ENCODE assay signal across 19 mouse cellular contexts in genomic region chr16:65093552-65093951, GRCm38 (mm10). TPM values are rescaled to one million over a fixed set of nuclear protein-coding genes. Genes with fewer than 3 reads are reported as not detected.
"Had no signal": no experiment of that assay in that cellular context is flagged by ENCODE, and none has a peak within 500 bp of the region (broad histone marks: within the 10 kb centered on the region; RNA-seq: fewer than 3 reads in every experiment).

No protein-coding gene starts in this region.

- H3K4me2 ChIP-seq: intestine, embryonic 15.5 days; limb, embryonic 15.5 days; liver, embryonic 13.5 days; midbrain, embryonic 12.5 days; stomach, embryonic 15.5 days had no signal

- H3K9me3 ChIP-seq: intestine, embryonic 15.5 days; limb, embryonic 15.5 days; liver, embryonic 13.5 days; midbrain, embryonic 12.5 days; stomach, embryonic 15.5 days had no signal

- H3K36me3 ChIP-seq: intestine, embryonic 15.5 days; limb, embryonic 15.5 days; liver, embryonic 13.5 days; midbrain, embryonic 12.5 days; stomach, embryonic 15.5 days had no signal

- DNase-seq: kidney, adult 2 months; kidney, postnatal 14 days; layer of hippocampus, postnatal 36 days; liver, embryonic 13.5 days; lung, adult 2 months; lung, postnatal 10 days; lung, postnatal 4 days; retina, postnatal 1 day; right cerebral cortex, postnatal 4 days; spleen, adult 18-20 months; thymus, postnatal 36 days had no signal

- H3K9ac ChIP-seq: intestine, embryonic 15.5 days; limb, embryonic 15.5 days; liver, embryonic 13.5 days; midbrain, embryonic 12.5 days; stomach, embryonic 15.5 days had no signal

- H3K27ac ChIP-seq: intestine, embryonic 15.5 days; limb, embryonic 15.5 days; liver, embryonic 13.5 days; midbrain, embryonic 12.5 days; stomach, embryonic 15.5 days had no signal

- H3K27me3 ChIP-seq: intestine, embryonic 15.5 days; limb, embryonic 15.5 days; liver, embryonic 13.5 days; midbrain, embryonic 12.5 days; stomach, embryonic 15.5 days had no signal

- H3K4me3 ChIP-seq: intestine, embryonic 15.5 days; limb, embryonic 15.5 days; liver, embryonic 13.5 days; midbrain, embryonic 12.5 days; myocyte; stomach, embryonic 15.5 days had no signal

- H3K4me1 ChIP-seq: intestine, embryonic 15.5 days; limb, embryonic 15.5 days; liver, embryonic 13.5 days; midbrain, embryonic 12.5 days; stomach, embryonic 15.5 days had no signal

- ATAC-seq: intestine, embryonic 15.5 days had no signal

RNA-seq across cellular contexts. Expression of gene Htr1f, which starts 12.1 kb away (rescaled TPM):
- polyA plus RNA-seq: intestine, embryonic 15.5 days; kidney, adult 2 months; limb, embryonic 11.5 days; liver, embryonic 13.5 days; lung, adult 2 months; myocyte; neural tube, embryonic 11.5 days; thymus, postnatal 0 days had no signal
